Mouse (Mus musculus) hindbrain, embryonic 14.5 days (tissue): ENCODE results near the gene Scgb1c1. TPM values are rescaled to one million over a fixed set of nuclear protein-coding genes. Genes with fewer than 3 reads are reported as not detected.

ENCODE experiments used
- ATAC-seq: fragments of 200-750 bp; cut with Nextera tagmentation; 2 replicates; pipeline ENCODE4 v1.8.0; 2017; ENCODE audit warnings: moderate number of reproducible peaks, mild to moderate bottlenecking, moderate TSS enrichment, moderate library complexity; ENCODE audit not compliant: low FRiP score
- DNase-seq: peaks from one replicate; pipeline ENCODE4 v3.0.0-alpha.2; 2015; ENCODE audit warnings: low spot score
- H3K27ac ChIP-seq: fragments of 300-500 bp; sonication (generic); 2 replicates; pipeline ENCODE4 v1.5.1; 2014; ENCODE audit warnings: mild to moderate bottlenecking, moderate library complexity
- H3K27me3 ChIP-seq: fragments of 300-500 bp; sonication (generic); 2 replicates; pipeline ENCODE4 v1.6.1; 2014; ENCODE audit warnings: mild to moderate bottlenecking, low read length, mixed read lengths; ENCODE audit not compliant: control insufficient read depth, insufficient read depth
- H3K36me3 ChIP-seq: fragments of 300-500 bp; sonication (generic); replicated peaks from 2 replicates; pipeline ENCODE4 v1.6.1; 2014; ENCODE audit not compliant: control insufficient read depth, insufficient read depth
- H3K4me1 ChIP-seq: fragments of 300-500 bp; sonication (generic); replicated peaks from 2 replicates; pipeline ENCODE4 v1.6.1; 2014; ENCODE audit warnings: antibody characterized with exemption, low read length, mixed read lengths; ENCODE audit not compliant: control insufficient read depth, insufficient read depth
- H3K4me2 ChIP-seq: fragments of 300-500 bp; sonication (generic); replicated peaks from 2 replicates; pipeline ENCODE4 v1.6.1; 2014; ENCODE audit warnings: mild to moderate bottlenecking, moderate library complexity
- H3K4me3 ChIP-seq: fragments of 300-500 bp; sonication (generic); replicated peaks from 2 replicates; pipeline ENCODE4 v1.5.1; 2014; ENCODE audit warnings: mild to moderate bottlenecking, low read length
- H3K9ac ChIP-seq: fragments of 300-500 bp; sonication (generic); 2 replicates; pipeline ENCODE4 v1.6.1; 2014
- H3K9me3 ChIP-seq: fragments of 300-500 bp; sonication (generic); 2 replicates; pipeline ENCODE4 v1.6.1; 2016; ENCODE audit warnings: low read length; ENCODE audit not compliant: control insufficient read depth
- WGBS: fragments of 180-500 bp; shearing (Covaris S2); extraction: QIAGEN DNeasy Blood & Tissue Kit; methylation state at CpG from one replicate; pipeline ENCODE4 v1.1.7; 2014; 5-methylcytosine and 5-hydroxymethylcytosine counted together
- polyA plus RNA-seq: library from polyadenylated mRNA; unstranded; fragments of >200 nt; fragmentation: Nextera tagmentation; extraction: Ambion mirVana; gene quantifications from 2 replicates; pipeline ENCODE4 v1.2.1, GENCODE M21; 2014

Scgb1c1 gene
- polyA plus RNA-seq, 1 experiment from 2014 or later = not detected

GRCm38 (mm10) chr7:140836243-140837115 is 8.9 kb upstream of the Scgb1c1 start:
- Histone ChIP-seq H3K4me1 (no peaks in the 10 kb centered on the region), H3K4me3 (no peak overlapping the region), H3K27ac (no peak overlapping the region), H3K9me3 (no peaks in the 10 kb centered on the region), H3K9ac (no peak overlapping the region), H3K27me3 (peaks cover 9% of the 10 kb centered on the region; the same call in 1 of the 2 replicates), H3K4me2 (no peak overlapping the region), H3K36me3 (no peaks in the 10 kb centered on the region)
- no peak for DNase-seq
- 89% methylated on average over 9 of the region's 9 CpGs for WGBS
- ATAC-seq = no peak

- H3K9ac ChIP-seq = no peak overlapping the region
- H3K36me3 ChIP-seq = no peaks in the 10 kb centered on the region
- ATAC-seq (no peak), DNase-seq (no peak)
- peaks cover 11% of the 10 kb centered on the region; the same call in 1 of the 2 replicates for H3K27me3 ChIP-seq
- H3K9me3 ChIP-seq = no peaks in the 10 kb centered on the region
- no peaks in the 10 kb centered on the region for H3K4me1 ChIP-seq
- no peak overlapping the region for H3K27ac ChIP-seq
- no peak overlapping the region for H3K4me3 ChIP-seq
- 67% methylated on average over 5 of the region's 5 CpGs for WGBS
- H3K4me2 ChIP-seq = no peak overlapping the region
Observed at GRCm38 (mm10) chr7:140839556-140839955, 5.8 kb upstream of the Scgb1c1 start.

- no peak overlapping the region for H3K27ac ChIP-seq
- DNase-seq (no peak), ATAC-seq (no peak)
- WGBS = 42% methylated on average over 19 of the region's 19 CpGs
- H3K9me3 ChIP-seq = no peaks in the 10 kb centered on the region
- H3K4me2 ChIP-seq = no peak overlapping the region
- H3K27me3 ChIP-seq = peaks cover 11% of the 10 kb centered on the region; the same call in 1 of the 2 replicates
- H3K36me3 ChIP-seq = no peaks in the 10 kb centered on the region
- H3K9ac ChIP-seq = no peak overlapping the region
- no peak overlapping the region for H3K4me3 ChIP-seq
- H3K4me1 ChIP-seq = no peaks in the 10 kb centered on the region
Observed at GRCm38 (mm10) chr7:140840750-140841735, 4.3 kb upstream of the Scgb1c1 start.

GRCm38 (mm10) chr7:140843806-140844205 is 1.5 kb upstream of the Scgb1c1 start:
- H3K9ac ChIP-seq = no peak overlapping the region
- H3K27ac ChIP-seq = no peak overlapping the region
- 80% methylated on average over 7 of the region's 7 CpGs for WGBS
- H3K27me3 ChIP-seq = peaks cover 11% of the 10 kb centered on the region; the same call in 1 of the 2 replicates
- ATAC-seq = no peak
- no peak for DNase-seq
- H3K4me3 ChIP-seq = no peak overlapping the region
- H3K4me1 ChIP-seq = no peaks in the 10 kb centered on the region
- no peaks in the 10 kb centered on the region for H3K36me3 ChIP-seq
- no peaks in the 10 kb centered on the region for H3K9me3 ChIP-seq
- H3K4me2 ChIP-seq = no peak overlapping the region

- ATAC-seq (no peak), DNase-seq (no peak)
- H3K27ac ChIP-seq = no peak overlapping the region
- no peak overlapping the region for H3K9ac ChIP-seq
- no peak overlapping the region for H3K4me2 ChIP-seq
- H3K9me3 ChIP-seq = no peaks in the 10 kb centered on the region
- no peaks in the 10 kb centered on the region for H3K4me1 ChIP-seq
- peaks cover 11% of the 10 kb centered on the region; the same call in 1 of the 2 replicates for H3K27me3 ChIP-seq
- no peak overlapping the region for H3K4me3 ChIP-seq
- 69% methylated on average over 4 of the region's 4 CpGs for WGBS
- no peaks in the 10 kb centered on the region for H3K36me3 ChIP-seq
Observed at GRCm38 (mm10) chr7:140845683-140846082, 336 bp downstream of the Scgb1c1 start.

GRCm38 (mm10) chr7:140846676-140847075 is 1.3 kb downstream of the Scgb1c1 start:
- Histone ChIP-seq H3K27ac (no peak overlapping the region), H3K36me3 (peaks cover 4% of the 10 kb centered on the region), H3K9ac (no peak overlapping the region), H3K9me3 (no peaks in the 10 kb centered on the region), H3K4me3 (no peak overlapping the region), H3K4me1 (no peaks in the 10 kb centered on the region), H3K4me2 (no peak overlapping the region), H3K27me3 (peaks cover under 1% of the 10 kb centered on the region; the same call in 1 of the 2 replicates)
- no peak for DNase-seq
- ATAC-seq = no peak
- 90% methylated on average over 10 of the region's 10 CpGs for WGBS

- no peak within 1 kb of the TSS for H3K27ac ChIP-seq
- no peak within 1 kb of the TSS for H3K9ac ChIP-seq
- H3K36me3 ChIP-seq = peaks cover 17% of the 10 kb centered on the region
- WGBS = 65% methylated on average over 11 of the region's 11 CpGs
- H3K27me3 ChIP-seq = no peaks in the 10 kb centered on the region
- H3K4me2 ChIP-seq = no peak within 1 kb of the TSS
- H3K9me3 ChIP-seq = no peaks in the 10 kb centered on the region
- ATAC-seq (no peak), DNase-seq (no peak)
- no peaks in the 10 kb centered on the region for H3K4me1 ChIP-seq
- H3K4me3 ChIP-seq = no peak within 1 kb of the TSS
Observed at GRCm38 (mm10) chr7:140847755-140848580, 2.6 kb downstream of the Scgb1c1 start, which contains the start of gene Odf3. Gene Odf3, plus strand, starts transcription at chr7:140847805.

- no peak for ATAC-seq
- Histone ChIP-seq H3K4me2 (no peak overlapping the region), H3K36me3 (peaks cover 23% of the 10 kb centered on the region), H3K27me3 (no peaks in the 10 kb centered on the region), H3K9ac (no peak overlapping the region), H3K27ac (no peak overlapping the region), H3K4me1 (no peaks in the 10 kb centered on the region), H3K4me3 (no peak overlapping the region), H3K9me3 (no peaks in the 10 kb centered on the region)
- no peak for DNase-seq
- 95% methylated on average over 10 of the region's 10 CpGs for WGBS
Observed at GRCm38 (mm10) chr7:140848591-140848990, 3.2 kb downstream of the Scgb1c1 start.
